In genomic region chr12:80074331-80074730, GRCm38 (mm10) we compare ENCODE assay signal across 17 mouse cellular contexts.
"Had no signal": no experiment of that assay in that cellular context is flagged by ENCODE, and none has a peak within 500 bp of the region (broad histone marks: within the 10 kb centered on the region; RNA-seq: fewer than 3 reads in every experiment).

No protein-coding gene starts in this region.

- H3K9ac ChIP-seq: hindbrain, embryonic 14.5 days; limb, embryonic 12.5 days; liver, embryonic 13.5 days; midbrain, embryonic 12.5 days; neural tube, embryonic 13.5 days had no signal

- H3K27ac ChIP-seq: hindbrain, embryonic 14.5 days; hindbrain, postnatal 0 days; kidney, postnatal 0 days; layer of hippocampus, adult 2 months; limb, embryonic 12.5 days; liver, embryonic 13.5 days; midbrain, embryonic 12.5 days; neural tube, embryonic 13.5 days had no signal

- H3K36me3 ChIP-seq: limb, embryonic 12.5 days; liver, embryonic 13.5 days; midbrain, embryonic 12.5 days; neural tube, embryonic 13.5 days had no signal

- H3K9me3 ChIP-seq: limb, embryonic 12.5 days; liver, embryonic 13.5 days; midbrain, embryonic 12.5 days; neural tube, embryonic 13.5 days had no signal

- ATAC-seq: hindbrain, postnatal 0 days; inflammation-experienced regulatory T-cells, adult 6 months; lung, postnatal 0 days; midbrain, embryonic 16.5 days had no signal

- H3K4me1 ChIP-seq: liver, embryonic 13.5 days had no signal

- H3K4me2 ChIP-seq: hindbrain, embryonic 14.5 days; limb, embryonic 12.5 days; liver, embryonic 13.5 days; midbrain, embryonic 12.5 days; neural tube, embryonic 13.5 days had no signal

- H3K27me3 ChIP-seq: limb, embryonic 12.5 days; liver, embryonic 13.5 days; midbrain, embryonic 12.5 days; neural tube, embryonic 13.5 days had no signal

- H3K4me3 ChIP-seq: layer of hippocampus, adult 2 months; limb, embryonic 12.5 days; liver, embryonic 13.5 days; midbrain, embryonic 12.5 days; myocyte; neural tube, embryonic 13.5 days had no signal

- DNase-seq: kidney, adult 2 months; kidney, postnatal 25 days; layer of hippocampus, adult 9-11 months; liver, embryonic 13.5 days; lung, postnatal 4 days; thymus, postnatal 25 days had no signal
